Mouse (Mus musculus) testis, adult 2 months (tissue): Measurements from ENCODE around the gene Epb41.

Experiments used
- CTCF ChIP-seq: fragments of 200-500 bp; IDR thresholded peaks from 2 replicates; pipeline ENCODE4 v1.5.1; 2012; ENCODE audit warnings: low read depth, mild to moderate bottlenecking, inconsistent platforms, low read length, moderate library complexity; ENCODE audit not compliant: control insufficient read depth, insufficient read depth, insufficient replicate concordance
- POLR2A ChIP-seq: fragments of 200-500 bp; IDR thresholded peaks from 2 replicates; pipeline ENCODE4 v1.6.1; 2012; ENCODE audit warnings: low read depth, mild to moderate bottlenecking, inconsistent platforms, low read length, moderate library complexity; ENCODE audit not compliant: control insufficient read depth

DNA sequence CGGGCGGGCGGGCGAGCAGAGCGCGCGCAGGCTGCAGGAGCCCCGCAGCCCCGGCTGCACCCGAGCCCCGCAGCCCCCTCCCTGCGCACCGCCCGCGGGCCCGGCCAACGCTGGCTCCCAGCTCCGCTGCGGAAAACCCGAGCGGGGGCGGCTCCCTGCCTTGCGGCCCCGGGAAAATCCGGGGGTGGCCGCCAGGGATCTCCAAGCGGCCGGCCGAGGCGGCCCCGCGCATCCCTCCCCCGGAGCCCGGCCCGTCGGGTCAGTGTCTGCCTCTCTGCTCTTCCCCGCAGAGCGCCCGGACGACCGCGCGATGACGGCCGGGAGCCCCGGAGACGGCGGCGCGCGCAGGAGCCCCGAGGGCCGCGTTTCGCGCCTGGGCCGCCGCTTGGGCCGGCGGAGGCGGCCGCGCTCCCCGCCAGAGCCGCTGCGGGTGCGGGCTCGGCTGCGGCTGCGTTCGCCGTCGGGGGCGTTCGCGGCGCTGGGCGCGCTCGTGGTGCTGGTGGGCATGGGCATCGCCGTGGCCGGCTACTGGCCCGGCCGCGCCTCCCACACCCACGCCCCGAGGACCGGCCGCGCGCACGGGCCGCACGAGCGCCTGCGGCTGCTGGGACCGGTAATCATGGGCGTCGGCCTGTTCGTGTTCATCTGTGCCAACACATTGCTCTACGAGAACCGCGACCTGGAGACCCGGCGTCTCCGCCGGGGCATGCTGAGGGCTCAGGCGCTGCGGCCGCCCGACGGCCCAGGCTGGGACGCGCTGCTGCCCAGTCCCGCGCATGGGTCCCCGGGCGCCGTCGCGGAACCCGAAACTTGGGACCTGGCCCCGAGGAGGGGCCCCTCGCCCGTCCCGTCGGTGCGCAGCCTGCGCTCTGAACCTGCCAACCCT is 153.4 kb downstream of the Epb41 start, which contains the start of gene Tmem200b:
- TF ChIP-seq CTCF (no peak), POLR2A (no peak)
